Mouse (Mus musculus): ENCODE results near the gene Tex19.2.

DNA sequence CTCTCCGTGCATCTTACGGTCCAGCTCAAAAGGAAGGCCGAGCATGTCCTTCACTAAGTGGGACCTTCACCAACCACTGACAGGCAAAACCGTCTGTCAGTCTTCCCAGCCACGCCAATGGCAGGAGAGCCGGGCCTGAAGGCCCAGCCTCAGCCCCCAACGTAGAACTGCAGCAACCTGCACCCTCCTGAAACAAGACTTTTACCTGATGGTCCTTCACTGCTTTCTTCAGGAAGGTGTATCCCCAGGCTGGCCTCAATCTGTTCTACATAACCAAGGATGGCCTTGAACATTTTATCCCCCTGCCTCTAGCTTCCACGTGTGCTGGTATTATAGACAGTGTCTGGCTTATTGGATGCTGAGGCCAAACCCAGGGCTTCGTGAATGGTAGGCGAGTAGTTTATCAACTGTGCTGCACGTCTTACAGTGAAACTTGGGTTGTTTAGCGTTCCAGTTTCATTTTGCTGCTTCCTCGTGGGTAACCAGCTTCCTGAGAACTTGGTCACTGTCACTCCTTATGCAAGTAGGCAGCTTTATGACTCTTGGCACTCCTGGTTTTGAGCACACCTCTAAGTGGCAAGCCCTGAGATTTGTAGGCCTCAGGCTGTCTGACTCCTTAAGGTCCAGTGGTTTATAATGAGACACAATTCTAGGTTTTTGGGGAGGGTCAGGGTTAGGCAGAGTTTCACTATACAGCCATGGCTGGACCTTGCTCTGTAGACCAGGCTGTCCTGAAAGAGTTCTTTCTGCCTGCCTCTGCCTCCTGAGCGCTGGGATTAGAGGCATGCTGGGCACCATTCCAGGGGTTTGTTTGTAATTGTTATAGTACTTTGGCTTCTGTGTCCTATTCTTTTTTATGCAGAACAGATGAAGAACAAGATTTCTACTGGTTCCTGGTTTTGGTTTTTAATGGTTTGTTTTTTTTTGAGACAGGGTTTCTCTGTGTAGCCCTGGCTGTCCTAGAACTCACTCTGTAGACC, 25.6 kb downstream of the Tex19.2 start:
- no peak for TF ChIP-seq CTCF (IDR thresholded peaks at IDR 0.05; ENCODE audit: extremely low read depth, insufficient read depth, insufficient read length, insufficient replicate concordance)
- no peak for TF ChIP-seq POLR2A (IDR thresholded peaks at IDR 0.05; ENCODE audit: low read depth, low read length)
